Mouse (Mus musculus) CH12.LX (cell line): ENCODE measurements around the gene Fam222a.

Source experiments
- CTCF ChIP-seq, 2 experiments: IDR thresholded peaks in 1 of 2; conservative IDR thresholded peaks in 1 of 2; 2 replicates each; pipeline ENCODE4 v1.5.1; 2011 to 2012; ENCODE audit warnings: low read depth in 2 of 2, low read length in 2 of 2, improper control_type of control experiment in 1 of 2, inconsistent platforms in 1 of 2, mild to moderate bottlenecking in 1 of 2, moderate library complexity in 1 of 2
- ETS1 ChIP-seq: conservative IDR thresholded peaks from 2 replicates; pipeline ENCODE4 v1.6.1; 2012; ENCODE audit warnings: low read depth, mild to moderate bottlenecking, inconsistent platforms, low read length, improper control_type of control experiment, moderate library complexity
- IRF4 ChIP-seq: IDR thresholded peaks from 2 replicates; pipeline ENCODE4 v1.6.1; 2014; ENCODE audit warnings: low read depth, mild to moderate bottlenecking, inconsistent platforms, low read length, improper control_type of control experiment
- MAX ChIP-seq: IDR thresholded peaks from 2 replicates; pipeline ENCODE4 v1.6.1; 2011; ENCODE audit warnings: low read length, improper control_type of control experiment
- MXI1 ChIP-seq: IDR thresholded peaks from 2 replicates; pipeline ENCODE4 v1.6.1; 2011; ENCODE audit warnings: mild to moderate bottlenecking, low read depth, low read length, improper control_type of control experiment
- RCOR1 ChIP-seq: conservative IDR thresholded peaks from 2 replicates; pipeline ENCODE4 v1.6.1; 2012; ENCODE audit warnings: low read depth, mild to moderate bottlenecking, inconsistent platforms, low read length, improper control_type of control experiment

DNA sequence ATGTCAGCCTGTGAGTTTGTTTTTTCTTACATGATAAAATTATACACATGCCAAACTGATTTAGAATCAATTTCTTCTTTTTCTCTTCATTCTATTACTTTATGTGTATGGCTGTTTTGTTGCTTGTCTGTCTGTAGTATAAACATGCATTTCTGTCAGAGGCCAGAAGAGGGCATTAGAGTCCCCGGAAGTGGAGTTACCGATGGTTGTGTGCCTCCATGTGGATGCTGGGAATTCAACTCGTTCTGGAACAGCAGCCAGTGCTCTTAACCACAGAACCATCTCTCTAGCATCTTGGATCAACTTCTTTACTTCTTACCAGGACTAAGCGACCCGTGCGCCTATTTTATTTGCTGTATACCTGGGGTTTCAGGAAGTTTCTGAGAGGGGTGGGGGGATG, 24.2 kb upstream of the Fam222a start:
- TF ChIP-seq RCOR1 (no peak), ETS1 (no peak), CTCF (conservative IDR thresholded peaks at IDR 0.05 in 1 of 2, IDR thresholded peaks at IDR 0.05 in 1 of 2; ENCODE audit: low read depth in 2 of 2, low read length in 2 of 2) (no peak), MXI1 (no peak), IRF4 (no peak), MAX (no peak)
